Mouse (Mus musculus): ENCODE measurements at regions not wholly inside any gene's neighbourhood (a gene's known extent, or its start where the extent isn't known, plus 50 kb on each side); places are given as distances from the start of the nearest gene placed in this dataset.
A peak's percentile ranks its signal among the peaks of the same experiment; 100 is the strongest.

GRCm38 (mm10) chr9:61668723-61669122, 245.6 kb downstream of the Rplp1 start:
- DNase-seq, result no peak

- no peak for DNase-seq
These were observed 246.1 kb downstream of the Rplp1 start for GRCm38 (mm10) chr9:61668157-61668697.

GRCm38 (mm10) chr9:61667453-61668074, 246.8 kb downstream of the Rplp1 start:
- no peak for DNase-seq

GRCm38 (mm10) chr9:61666761-61667332, 247.5 kb downstream of the Rplp1 start:
- DNase-seq, result no peak

GRCm38 (mm10) chr9:61666118-61666517, 248.2 kb downstream of the Rplp1 start:
- peak; percentile 42 to 57 for DNase-seq

- no peak for DNase-seq
These were observed 249.1 kb downstream of the Rplp1 start for GRCm38 (mm10) chr9:61665254-61665653.

- DNase-seq, result no peak
These were observed 250.2 kb downstream of the Rplp1 start for GRCm38 (mm10) chr9:61664000-61664622.

- DNase-seq, result no peak
These were observed 252.0 kb downstream of the Rplp1 start for GRCm38 (mm10) chr9:61662055-61663028.

- no peak for DNase-seq
These were observed 254.2 kb downstream of the Rplp1 start for GRCm38 (mm10) chr9:61660191-61660590.

GRCm38 (mm10) chr9:61657996-61658395, 256.3 kb downstream of the Rplp1 start:
- no peak for DNase-seq

GRCm38 (mm10) chr9:61655433-61655981, 258.8 kb downstream of the Rplp1 start:
- DNase-seq, result no peak

- DNase-seq, result peak in 1 of 2 experiments; percentile 22
These were observed 268.5 kb downstream of the Rplp1 start for GRCm38 (mm10) chr9:61645661-61646425.

GRCm38 (mm10) chr9:61640739-61641138, 268.6 kb downstream of the Tle3 start:
- no peak for DNase-seq

- DNase-seq, result no peak
These were observed 266.7 kb downstream of the Tle3 start for GRCm38 (mm10) chr9:61638908-61639307.

- no peak for DNase-seq
These were observed 261.8 kb downstream of the Tle3 start for GRCm38 (mm10) chr9:61633936-61634335.

GRCm38 (mm10) chr9:61632602-61633001, 260.4 kb downstream of the Tle3 start:
- DNase-seq, result no peak

GRCm38 (mm10) chr9:61631097-61631496, 258.9 kb downstream of the Tle3 start:
- no peak for DNase-seq

- no peak for DNase-seq
These were observed 255.8 kb downstream of the Tle3 start for GRCm38 (mm10) chr9:61627801-61628574.

GRCm38 (mm10) chr9:61622933-61623332, 250.8 kb downstream of the Tle3 start:
- no peak for DNase-seq

GRCm38 (mm10) chr9:61621939-61622338, 249.8 kb downstream of the Tle3 start:
- no peak for DNase-seq

- no peak for DNase-seq
These were observed 248.6 kb downstream of the Tle3 start for GRCm38 (mm10) chr9:61620786-61621185.

Measured in thymus, postnatal 36 days (tissue).